Mouse (Mus musculus) left cerebral cortex, postnatal 10 days (tissue): ENCODE results near the gene Olfr60. TPM values are rescaled to one million over a fixed set of nuclear protein-coding genes. Genes with fewer than 3 reads are reported as not detected.

Experiments used
- DNase-seq, 2 experiments: peaks; one replicate each; pipeline ENCODE4 v3.0.0; 2021 to 2022; ENCODE audit warnings: low spot score in 2 of 2, mixed read lengths in 1 of 2; ENCODE audit errors: extremely low spot score in 1 of 2
- intact Hi-C: fragments of 180-260 bp; cut with DNase I; formaldehyde crosslinking; loops from one replicate; pipeline ENCODE4 v1.15.1; 2025
- total RNA-seq, 2 experiments: library from RNA; stranded (reverse); gene quantifications; 2 replicates each; pipeline ENCODE4 v1.2.3; 2021

Gene Olfr60
- not detected for total RNA-seq

DNA sequence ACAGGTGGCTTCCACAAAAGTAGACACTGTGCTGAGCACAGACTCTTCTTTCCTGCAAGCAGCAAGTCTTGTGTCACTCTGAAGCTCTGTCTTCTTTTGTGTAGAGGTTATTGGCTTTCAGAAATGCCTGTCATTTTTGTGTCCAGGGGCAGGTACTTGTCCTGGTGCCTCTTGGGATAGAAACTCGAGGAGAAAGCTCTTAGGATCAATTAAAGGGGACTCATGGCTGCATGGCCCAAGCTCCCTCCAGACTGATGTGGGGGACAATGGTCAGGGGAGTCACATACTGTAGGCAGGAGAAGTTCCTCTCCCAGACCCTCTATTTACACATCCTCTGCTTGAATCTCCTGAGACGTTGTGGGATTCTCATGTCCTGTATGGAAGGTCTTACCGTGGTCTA is at the start of gene Olfr60:
Gene Olfr60, minus strand, starts transcription at position 101 of the 400 bp plus-strand sequence.
- DNase-seq: no peak
- intact Hi-C loops: no loop called here

DNA sequence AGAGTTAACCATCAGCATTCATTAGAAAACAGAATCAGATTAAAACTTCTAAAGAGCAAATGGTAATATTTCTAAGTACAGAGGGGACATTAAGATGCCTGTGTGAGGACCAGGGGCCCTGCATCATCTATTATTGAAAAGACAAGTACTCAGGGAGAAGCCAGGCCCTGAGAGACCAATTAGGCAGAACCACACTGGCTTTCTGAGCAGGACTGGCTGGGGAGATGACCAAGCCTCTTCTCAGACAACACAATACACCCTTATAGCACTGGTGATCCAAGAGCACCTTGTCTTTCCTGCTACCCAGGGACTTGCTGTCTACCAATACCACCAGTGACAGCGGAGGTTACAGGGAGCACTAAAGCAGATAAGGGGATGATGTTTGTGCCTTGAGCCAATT is 41.3 kb upstream of the Olfr60 start, which contains the start of gene Olfr531:
Gene Olfr531, minus strand, starts transcription at position 101 of the 400 bp plus-strand sequence.
- no peak for DNase-seq
- intact Hi-C loops: no loop called here

DNA sequence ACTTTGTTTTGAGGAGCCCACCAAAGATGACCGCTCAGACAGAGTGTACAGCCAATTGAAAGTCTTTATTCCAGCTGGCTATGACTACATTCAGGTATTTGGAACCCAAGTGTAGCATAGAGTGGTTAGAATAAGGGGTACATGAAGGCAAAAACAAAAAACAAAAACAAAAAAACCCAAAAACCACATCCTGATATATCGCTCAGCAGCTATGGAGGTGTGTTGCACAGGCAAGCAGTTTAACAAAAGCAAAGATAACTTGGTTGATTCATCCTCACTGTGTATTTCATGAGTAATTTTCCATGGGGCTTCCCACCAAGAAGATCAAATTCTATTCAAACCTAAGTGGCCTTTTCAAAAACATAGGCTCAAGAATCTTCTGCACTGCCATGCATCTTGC is 15.4 kb upstream of the Olfr60 start:
- intact Hi-C loops: no loop called here
- DNase-seq: no peak

- intact Hi-C loops: no loop called here
- DNase-seq: no peak
Observed at GRCm38 (mm10) chr7:140376231-140376630, 14.8 kb upstream of the Olfr60 start, which contains the start of gene Olfr530. Gene Olfr530, minus strand, starts transcription at chr7:140376331.

- intact Hi-C loops: no loop called here
- no peak for DNase-seq
Observed at GRCm38 (mm10) chr7:140374300-140374699, 12.8 kb upstream of the Olfr60 start.

GRCm38 (mm10) chr7:140333717-140334116 is 27.8 kb downstream of the Olfr60 start, which contains the start of gene Olfr527:
Gene Olfr527, plus strand, starts transcription at chr7:140334017.
- intact Hi-C loops: no loop called here
- DNase-seq: no peak

DNA sequence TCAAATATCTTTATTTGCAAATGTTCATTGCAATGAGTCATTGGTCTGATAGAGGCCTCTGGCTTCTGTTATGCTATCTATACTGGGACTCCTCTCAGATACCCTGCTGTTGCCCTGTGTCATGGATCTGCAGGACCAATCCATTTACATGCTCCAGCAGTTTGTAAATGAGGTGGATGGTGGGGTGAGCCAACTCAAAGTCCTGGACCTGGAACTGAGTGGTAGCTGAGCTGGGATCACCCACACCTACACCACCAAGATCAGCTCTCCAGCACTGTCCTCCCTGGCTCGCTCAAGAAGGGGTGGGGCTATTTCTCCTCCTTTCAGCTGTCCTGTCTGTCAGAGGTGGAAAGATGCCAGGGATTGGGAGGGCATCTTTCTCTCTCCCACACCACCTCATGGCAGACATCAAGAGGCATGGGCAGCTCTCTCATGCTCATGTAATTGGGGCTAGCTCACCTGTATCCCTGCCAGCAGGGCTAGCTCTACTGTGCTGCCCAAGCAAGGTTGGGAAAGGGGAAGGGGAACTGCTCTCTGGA is 31.6 kb downstream of the Olfr60 start:
- intact Hi-C loops: no loop called here
- DNase-seq: no peak

GRCm38 (mm10) chr7:140321135-140321534 is 40.3 kb downstream of the Olfr60 start:
- no peak for DNase-seq
- intact Hi-C loops: no loop called here

- intact Hi-C loops: no loop called here
- no peak for DNase-seq
Observed at GRCm38 (mm10) chr7:140320558-140320957, 40.9 kb downstream of the Olfr60 start, which contains the start of gene Olfr525. Gene Olfr525, plus strand, starts transcription at chr7:140320858.

- intact Hi-C loops: no loop called here
Observed at GRCm38 (mm10) chr7:140319861-140320385, 41.5 kb downstream of the Olfr60 start.

GRCm38 (mm10) chr7:140299416-140299815 is 62.1 kb downstream of the Olfr60 start:
- intact Hi-C loops: no loop called here
- no peak for DNase-seq

More at GRCm38 (mm10) chr7:140319861-140320385, 41.5 kb downstream of the Olfr60 start:
- no peak for DNase-seq

DNA sequence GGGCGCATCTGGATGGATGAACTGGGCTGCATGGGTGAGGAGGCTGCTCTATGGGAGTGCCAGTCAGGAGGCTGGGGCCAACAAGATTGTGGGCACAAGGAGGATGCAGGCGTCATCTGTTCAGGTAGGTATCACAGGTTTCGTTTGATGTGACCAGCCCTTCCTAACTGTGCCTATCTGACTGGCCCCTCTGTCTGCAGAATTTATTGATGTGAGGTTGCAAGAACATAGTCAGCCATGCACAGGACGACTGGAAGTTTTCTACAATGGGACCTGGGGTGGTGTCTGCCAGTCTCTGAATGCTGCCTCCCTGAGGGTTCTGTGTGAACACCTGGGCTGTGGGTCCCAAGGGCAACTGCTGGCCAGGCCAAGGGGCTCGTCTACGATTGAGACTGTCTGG is 64.6 kb downstream of the Olfr60 start:
- intact Hi-C loops: no loop called here
- no peak for DNase-seq

GRCm38 (mm10) chr7:140295746-140296145 is 65.7 kb downstream of the Olfr60 start:
- no peak for DNase-seq
- intact Hi-C loops: no loop called here

Other genes with a start within 250 kb of the Olfr60 start
- 1 to 10 TPM; 6.5 to 9.4 TPM for gene Paox, start 245.9 kb downstream of the Olfr60 start, total RNA-seq
- gene Echs1, start 245.2 kb downstream of the Olfr60 start, total RNA-seq: 10 to 100 TPM; 57.3 to 57.5 TPM
- 10 to 100 TPM; 21.3 to 29.2 TPM for gene Mtg1, start 224.1 kb downstream of the Olfr60 start, total RNA-seq
- 100 to 1,000 TPM; 172 to 178 TPM for gene Sprn, start 206.8 kb downstream of the Olfr60 start, total RNA-seq
- not detected for gene Olfr522, start 196.9 kb downstream of the Olfr60 start, total RNA-seq
- gene Olfr523, start 188.5 kb downstream of the Olfr60 start, total RNA-seq: not detected
- not detected for gene Olfr524, start 155.7 kb downstream of the Olfr60 start, total RNA-seq
- under 1 TPM; 0.26 to 0.36 TPM for gene Cd163l1, start 143.4 kb downstream of the Olfr60 start, total RNA-seq
- under 1 TPM in 1 of 2 experiments, not detected in 1; 0.06 TPM for gene 5830411N06Rik, start 114.4 kb downstream of the Olfr60 start, total RNA-seq
- not detected for gene Olfr525, start 40.8 kb downstream of the Olfr60 start, total RNA-seq
- gene Olfr527, start 27.7 kb downstream of the Olfr60 start, total RNA-seq: not detected
- gene Olfr530, start 14.7 kb upstream of the Olfr60 start, total RNA-seq: not detected
- not detected for gene Olfr531, start 41.2 kb upstream of the Olfr60 start, total RNA-seq
- not detected for gene Olfr532, start 60.0 kb upstream of the Olfr60 start, total RNA-seq
- not detected for gene Olfr533, start 101.7 kb upstream of the Olfr60 start, total RNA-seq
- gene Olfr535, start 122.5 kb upstream of the Olfr60 start, total RNA-seq: not detected
- not detected for gene Olfr536, start 145.7 kb upstream of the Olfr60 start, total RNA-seq
- not detected for gene Olfr538, start 206.2 kb upstream of the Olfr60 start, total RNA-seq
- gene Olfr46, start 239.6 kb upstream of the Olfr60 start, total RNA-seq: under 1 TPM; 0.04 to 0.06 TPM